Mouse (Mus musculus): ENCODE results near the gene Birc5. TPM values are rescaled to one million over a fixed set of nuclear protein-coding genes. Genes with fewer than 3 reads are reported as not detected.

Birc5 gene
- polyA plus RNA-seq, 1 experiment from 2014 or later: 145 TPM

Other genes starting within 250 kb of the Birc5 start
- gene Tnrc6c, start 195.0 kb upstream of the Birc5 start, polyA plus RNA-seq (2014; fragmentation: Nextera tagmentation; extraction: Ambion mirVana): 20.0 and 24.5 TPM in 2 replicates
- 0.29 and 0.68 TPM in 2 replicates for gene Tmc8, start 67.2 kb upstream of the Birc5 start, polyA plus RNA-seq (2014; fragmentation: Nextera tagmentation; extraction: Ambion mirVana)
- gene Tmc6, start 67.1 kb upstream of the Birc5 start, polyA plus RNA-seq (2014; fragmentation: Nextera tagmentation; extraction: Ambion mirVana): 1.7 and 2.6 TPM in 2 replicates
- not detected in 2 replicates for gene 6030468B19Rik, start 51.6 kb upstream of the Birc5 start, polyA plus RNA-seq (2014; fragmentation: Nextera tagmentation; extraction: Ambion mirVana)
- 0.41 and 1.3 TPM in 2 replicates for gene Gm20708, start 39.6 kb upstream of the Birc5 start, polyA plus RNA-seq (2014; fragmentation: Nextera tagmentation; extraction: Ambion mirVana)
- 19.2 and 20.7 TPM in 2 replicates for gene Syngr2, start 39.6 kb upstream of the Birc5 start, polyA plus RNA-seq (2014; fragmentation: Nextera tagmentation; extraction: Ambion mirVana)
- gene Afmid, start 23.3 kb upstream of the Birc5 start, polyA plus RNA-seq (2014; fragmentation: Nextera tagmentation; extraction: Ambion mirVana): 4.4 and 5.7 TPM in 2 replicates
- 44.9 and 67.8 TPM in 2 replicates for gene Tk1, start 23.2 kb upstream of the Birc5 start, polyA plus RNA-seq (2014; fragmentation: Nextera tagmentation; extraction: Ambion mirVana)
- gene Tmem235, start 11.5 kb downstream of the Birc5 start, polyA plus RNA-seq (2014; fragmentation: Nextera tagmentation; extraction: Ambion mirVana): not detected in 2 replicates
- gene Tha1, start 24.2 kb downstream of the Birc5 start, polyA plus RNA-seq (2014; fragmentation: Nextera tagmentation; extraction: Ambion mirVana): 3.3 and 3.4 TPM in 2 replicates
- 8.1 and 8.7 TPM in 2 replicates for gene Socs3, start 120.8 kb downstream of the Birc5 start, polyA plus RNA-seq (2014; fragmentation: Nextera tagmentation; extraction: Ambion mirVana)
- gene Pgs1, start 137.0 kb downstream of the Birc5 start, polyA plus RNA-seq (2014; fragmentation: Nextera tagmentation; extraction: Ambion mirVana): 43.1 and 49.2 TPM in 2 replicates